Mouse (Mus musculus): ENCODE results near the gene Hpcal1.
A peak's percentile ranks its signal among the peaks of the same experiment; 100 is the strongest.
"Not testable (repeated sequence)": the region's sequence is repeated elsewhere in the genome, so short reads cannot be mapped to it uniquely, and the experiment has no call there.

Gene Hpcal1

DNA sequence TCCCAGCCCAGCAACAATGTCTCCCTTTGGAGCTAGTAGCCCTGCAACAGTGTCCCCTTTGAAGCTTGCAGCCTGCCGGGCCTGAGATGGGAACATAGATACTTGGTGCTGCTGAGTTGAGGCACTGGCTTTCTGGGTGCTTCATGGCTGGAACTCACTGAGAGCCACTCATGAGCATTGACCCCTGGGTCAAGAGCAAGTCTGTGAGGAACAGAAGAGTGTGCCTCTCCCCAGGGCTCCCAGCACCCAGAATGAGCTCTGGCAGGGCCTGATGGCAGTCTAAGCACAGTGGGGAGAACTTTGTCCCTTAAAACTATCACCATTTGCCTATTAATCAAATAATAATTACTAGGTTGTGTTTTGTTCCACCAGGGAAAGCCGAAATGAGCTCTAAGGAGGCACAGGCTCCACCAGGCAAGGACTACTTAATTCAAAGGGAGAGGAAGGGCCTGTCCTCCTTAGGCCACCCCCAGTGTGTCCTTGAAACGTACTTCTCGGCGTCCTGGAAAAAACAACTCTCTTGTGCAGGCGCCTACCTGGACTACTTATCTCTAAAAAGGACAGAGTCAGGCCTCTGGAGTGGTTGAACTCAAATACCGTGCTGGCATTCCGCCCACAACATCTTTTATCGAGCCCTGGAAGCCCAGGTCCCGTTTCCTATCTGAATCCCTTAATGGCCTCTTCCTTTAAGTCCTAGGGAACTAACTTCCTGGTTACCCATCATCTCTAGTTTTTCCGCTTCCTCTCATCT, 52.1 kb downstream of the Hpcal1 start:
- DNase-seq: peak; percentile 46

DNA sequence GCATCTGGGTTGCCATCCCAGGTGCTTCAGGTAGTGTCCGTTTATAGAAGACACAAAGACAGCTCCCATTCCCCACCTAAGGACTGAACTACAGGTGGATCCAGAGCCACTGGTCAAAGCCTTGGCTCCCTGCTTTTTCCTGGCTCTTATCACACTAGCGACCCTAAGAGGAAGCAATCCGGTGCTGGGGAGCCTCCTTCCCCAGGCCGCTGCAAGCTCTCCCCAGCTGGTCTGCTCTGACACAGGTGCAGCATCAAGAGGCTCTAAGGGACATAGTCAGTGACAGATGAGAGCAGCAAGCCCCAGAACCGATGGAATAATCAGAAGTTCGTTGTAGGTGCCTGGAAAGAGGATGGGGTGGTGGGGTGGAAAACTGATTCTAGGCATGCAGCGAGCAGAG, 54.8 kb downstream of the Hpcal1 start:
- DNase-seq: no peak

DNA sequence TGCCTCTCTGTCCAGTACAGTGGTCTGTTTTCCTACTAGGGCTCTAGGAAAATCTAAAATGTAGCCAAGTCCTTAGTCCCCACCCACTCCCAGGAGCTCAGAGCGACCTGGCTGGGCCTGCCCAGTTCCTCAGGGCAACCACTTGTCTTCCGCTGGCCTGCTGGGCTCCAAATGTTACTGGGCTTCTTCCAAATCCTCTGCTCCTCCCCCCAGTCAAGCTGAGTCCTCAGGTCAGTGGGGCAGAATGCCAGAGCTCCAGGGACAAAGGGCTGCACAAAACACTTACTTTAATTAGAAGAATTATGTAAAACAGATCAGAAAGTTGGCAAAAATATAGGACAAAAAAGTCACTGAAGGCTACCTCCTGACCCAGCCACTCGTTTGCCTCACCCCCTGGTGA, 56.1 kb downstream of the Hpcal1 start:
- DNase-seq: peak; percentile 97

DNA sequence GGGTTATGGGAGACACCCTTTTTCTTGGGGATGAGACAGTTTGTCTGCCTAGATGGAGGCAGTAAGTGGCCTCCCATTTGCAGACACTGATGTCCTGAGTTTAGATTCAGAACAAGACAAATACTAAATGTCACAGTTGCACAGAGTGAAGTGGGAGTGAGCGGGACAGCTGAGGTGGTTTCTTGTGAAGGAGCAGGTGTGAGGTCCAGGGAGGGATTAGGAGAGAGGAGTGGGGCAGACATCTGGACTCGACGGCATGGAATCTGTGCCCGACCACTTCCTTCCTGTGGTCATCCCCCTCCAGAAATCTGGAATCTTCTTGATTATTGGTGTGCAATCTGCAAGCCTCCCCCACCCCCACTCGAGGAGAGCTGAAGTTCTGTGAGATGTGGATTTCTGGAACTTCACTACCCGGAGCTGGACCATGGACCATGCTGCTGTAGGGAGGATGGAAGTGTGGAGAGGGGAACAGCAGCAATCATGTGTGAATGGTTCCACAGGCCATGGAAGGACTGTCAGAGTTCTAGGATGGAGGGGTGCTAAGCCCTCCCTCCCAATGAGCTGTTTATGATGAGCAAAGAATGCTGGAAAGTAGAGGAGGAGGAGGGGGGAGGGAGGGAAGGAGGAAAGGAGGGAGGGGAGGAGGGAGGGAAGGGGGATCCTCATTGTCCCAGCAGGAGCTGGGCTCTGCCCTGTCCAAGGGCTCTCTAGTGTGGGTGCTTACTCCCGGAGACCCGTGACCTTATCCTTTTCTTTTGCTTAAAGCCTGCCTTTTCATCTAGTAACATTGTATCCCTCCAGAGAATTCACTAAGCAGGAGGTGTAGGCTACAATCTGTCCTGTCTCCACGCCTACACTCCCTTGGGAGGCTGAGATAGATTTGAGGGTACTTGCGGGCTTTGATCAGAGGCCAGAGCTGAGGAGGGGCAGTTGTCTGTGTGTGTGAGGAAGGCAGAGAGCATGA, 56.8 kb downstream of the Hpcal1 start:
- no peak for DNase-seq

DNA sequence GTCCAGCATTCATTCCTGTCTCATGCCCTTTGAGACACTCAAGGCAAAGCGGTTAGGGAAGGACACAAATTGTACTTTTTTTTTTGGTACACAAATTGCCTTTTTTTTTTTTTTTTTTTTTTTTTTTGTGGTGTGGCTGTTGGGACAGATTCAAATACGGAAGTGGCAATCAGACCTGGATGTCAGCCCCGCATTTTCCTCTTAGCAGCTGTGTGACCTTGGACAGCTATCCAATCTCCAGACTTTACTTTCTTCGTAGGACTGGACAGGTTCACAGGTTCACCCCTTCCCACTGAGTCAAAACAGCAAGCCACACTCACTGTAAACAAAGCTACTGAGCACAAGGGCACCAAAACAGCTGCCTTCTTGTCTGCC, 57.5 kb downstream of the Hpcal1 start:
- no peak for DNase-seq

DNA sequence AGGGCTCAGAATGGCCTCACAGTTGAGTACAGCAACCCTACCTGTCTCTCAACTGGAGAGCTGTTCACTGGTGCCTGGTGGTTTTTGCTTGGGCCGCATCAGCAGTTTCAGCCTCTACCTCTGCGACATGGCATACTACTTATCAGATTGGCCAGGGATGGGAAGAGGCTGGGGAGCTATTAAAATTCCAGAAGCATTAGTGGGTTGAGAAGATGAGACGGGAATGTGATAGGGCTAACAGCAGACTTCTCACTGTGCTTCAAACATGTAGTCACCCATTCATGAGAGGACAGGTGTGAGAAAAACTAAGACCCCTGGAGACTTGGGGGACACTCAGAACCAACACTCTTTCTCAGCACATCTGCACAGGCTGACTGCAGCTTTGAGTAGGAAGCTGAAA, 59.1 kb downstream of the Hpcal1 start:
- DNase-seq: no peak

DNA sequence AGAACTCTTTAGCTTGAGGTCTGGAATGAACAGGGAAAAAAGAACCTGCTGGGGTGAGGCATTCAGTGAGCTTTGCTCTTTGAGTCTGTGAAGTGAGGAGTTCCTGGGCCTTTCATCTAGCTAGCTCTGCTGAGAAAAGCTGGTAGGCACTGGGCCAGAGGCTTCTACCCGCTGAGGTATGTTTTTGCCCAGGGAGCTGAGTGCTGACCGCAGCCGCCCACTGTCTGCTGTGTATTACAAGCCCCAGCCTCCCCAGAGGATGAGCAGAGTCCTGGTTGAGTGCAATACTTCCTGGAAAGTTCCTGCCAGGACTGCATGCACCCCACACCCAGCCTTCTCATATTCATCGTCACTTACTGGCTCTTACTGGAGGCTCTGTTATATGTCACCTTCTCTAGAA, 59.8 kb downstream of the Hpcal1 start:
- DNase-seq: peak; percentile 84

DNA sequence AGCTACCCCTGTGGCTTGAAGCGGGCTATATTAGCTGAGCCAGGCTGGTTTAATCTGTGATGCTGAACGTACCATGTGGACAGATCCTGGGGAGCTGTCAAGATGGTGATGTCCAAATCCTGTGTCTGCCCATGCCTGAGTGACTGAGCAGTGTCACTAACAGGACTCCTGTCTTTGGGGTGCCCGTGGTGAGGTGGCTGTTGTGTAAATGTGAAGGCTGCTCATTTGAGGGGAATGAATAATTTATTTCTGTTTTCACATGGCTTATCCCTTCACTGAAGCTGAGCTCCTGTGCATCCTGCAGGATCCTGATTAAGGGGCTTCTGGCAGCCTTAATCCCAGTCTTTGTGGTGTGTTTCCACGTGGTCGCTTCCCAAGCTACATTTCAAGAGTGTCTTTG, 62.2 kb downstream of the Hpcal1 start:
- no peak for DNase-seq

DNA sequence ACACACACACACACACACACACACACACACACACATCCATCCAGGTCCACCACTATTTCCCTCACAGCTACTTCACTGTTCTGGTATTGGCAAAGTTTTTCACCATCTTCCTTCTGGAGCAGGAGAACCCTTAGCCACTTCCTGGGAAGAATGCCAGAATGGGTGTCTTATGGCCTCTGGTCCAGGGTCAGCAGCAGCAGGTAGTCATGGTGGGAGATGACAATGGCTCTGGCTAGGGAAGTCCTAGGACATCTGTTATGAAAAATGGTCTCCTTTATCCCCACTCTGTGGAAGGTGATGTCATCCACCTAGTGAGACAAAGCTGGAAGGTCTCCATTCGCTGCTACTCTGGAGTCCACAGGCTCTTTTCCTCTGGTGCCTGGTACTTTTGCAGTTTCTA, 64.1 kb downstream of the Hpcal1 start:
- peak; percentile 41 for DNase-seq

DNA sequence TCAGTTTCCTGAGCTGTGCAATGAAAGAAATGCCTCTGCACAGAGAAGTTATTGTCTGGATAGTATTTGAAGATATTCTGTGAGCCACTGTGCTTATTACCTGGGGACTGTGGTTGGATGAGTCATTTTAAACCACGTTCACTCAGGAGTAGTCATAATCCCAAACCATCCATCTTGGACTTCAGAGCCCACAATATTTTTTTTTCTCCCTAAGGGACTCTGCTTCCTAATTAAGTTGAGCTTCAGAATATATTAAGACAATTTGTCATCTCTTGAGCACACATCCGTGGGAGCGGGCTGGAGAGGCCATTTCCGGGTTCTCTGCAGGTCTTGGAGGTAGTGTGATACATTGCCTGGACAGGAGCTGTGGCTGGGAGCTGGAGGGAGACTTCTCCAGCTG, 66.2 kb downstream of the Hpcal1 start:
- DNase-seq: no peak

DNA sequence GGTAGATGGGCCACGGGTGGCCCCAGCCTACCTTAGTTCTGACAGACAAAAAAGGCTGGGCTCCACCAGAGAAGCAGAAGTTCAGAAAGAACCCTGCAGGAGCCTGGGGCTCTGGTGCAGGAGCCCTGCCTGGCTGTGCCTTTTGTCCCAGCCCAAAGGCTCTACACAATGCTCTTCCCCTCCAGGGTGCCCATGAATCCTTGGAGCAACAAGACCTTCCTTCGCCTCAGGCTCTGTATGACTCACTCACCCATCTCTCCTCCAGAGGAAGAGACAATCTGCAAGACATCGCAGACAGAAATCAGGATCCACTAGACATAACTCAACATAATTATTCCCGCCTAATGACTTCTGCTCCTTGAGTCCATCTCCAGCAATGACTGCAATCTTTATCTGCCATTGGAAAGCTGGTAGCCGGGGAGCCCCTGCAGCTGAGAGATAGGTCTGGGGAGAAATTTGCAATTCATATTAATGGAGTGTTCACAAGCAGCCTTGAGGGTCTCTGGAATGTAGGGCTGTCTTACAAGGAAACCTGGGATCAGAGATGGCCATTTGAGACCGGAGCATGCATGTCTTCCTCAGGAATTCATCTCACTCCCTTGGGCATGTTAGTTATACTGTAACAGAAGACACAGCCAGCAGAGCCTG, 71.8 kb downstream of the Hpcal1 start:
- DNase-seq: no peak

DNA sequence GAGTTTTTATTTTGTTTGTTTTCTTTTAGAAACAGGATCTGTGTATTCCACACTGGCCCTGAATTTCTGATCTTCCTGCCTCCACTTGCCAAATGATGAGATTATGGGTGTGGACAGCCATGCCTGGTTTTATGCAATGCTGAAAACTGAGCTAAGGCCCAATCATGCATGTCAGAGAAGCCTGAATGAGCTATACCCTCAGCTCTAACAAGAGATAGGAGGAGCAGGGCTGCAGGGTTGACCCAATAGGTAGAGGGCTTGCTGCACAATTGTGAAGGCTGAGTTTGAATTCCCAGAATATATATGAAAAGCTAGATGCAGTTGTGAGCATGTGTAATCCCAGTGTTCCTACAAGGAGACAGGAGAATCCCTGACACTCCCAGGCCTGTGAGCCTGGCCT, 72.4 kb downstream of the Hpcal1 start:
- no peak for DNase-seq

DNA sequence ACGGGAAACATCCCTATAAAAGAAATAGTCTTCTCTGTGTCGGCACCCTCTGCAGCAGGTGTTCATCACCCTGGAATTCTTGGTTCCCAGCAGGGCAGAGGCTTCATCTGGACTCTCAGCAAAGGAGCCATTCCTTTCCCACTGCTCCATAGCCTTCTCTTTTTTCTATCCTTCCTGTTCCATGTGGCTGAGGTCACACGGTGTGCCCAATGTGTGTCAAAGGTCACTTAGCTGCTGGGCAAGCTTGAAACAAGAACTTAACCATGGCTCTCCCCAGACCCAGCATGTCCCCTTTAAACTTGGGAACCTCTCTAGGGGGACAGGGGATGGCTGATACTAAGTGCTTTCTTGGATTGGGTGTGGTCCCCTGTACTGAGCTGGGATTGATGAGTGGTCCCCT, 73.3 kb downstream of the Hpcal1 start:
- DNase-seq: no peak

DNA sequence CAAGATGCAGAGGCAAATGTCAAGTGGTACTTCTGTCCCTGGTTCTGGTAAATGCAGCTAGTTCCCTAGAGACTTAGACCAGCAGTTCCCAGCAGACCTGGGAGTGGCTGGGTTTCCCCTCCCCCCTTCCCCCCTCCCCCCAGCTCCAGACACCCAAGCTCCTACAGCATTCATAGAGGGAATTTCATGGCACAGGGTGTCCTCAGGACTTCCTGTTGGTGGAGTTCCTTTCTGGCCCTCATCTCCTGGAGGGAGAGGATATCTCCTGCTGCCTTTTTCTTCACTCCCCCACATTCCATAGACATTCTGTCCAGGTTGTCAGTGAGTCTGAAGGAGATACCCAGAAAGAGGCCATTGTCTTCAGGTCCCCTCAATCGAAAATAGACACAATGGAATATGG, 76.9 kb downstream of the Hpcal1 start:
- not testable (repeated sequence) for DNase-seq

DNA sequence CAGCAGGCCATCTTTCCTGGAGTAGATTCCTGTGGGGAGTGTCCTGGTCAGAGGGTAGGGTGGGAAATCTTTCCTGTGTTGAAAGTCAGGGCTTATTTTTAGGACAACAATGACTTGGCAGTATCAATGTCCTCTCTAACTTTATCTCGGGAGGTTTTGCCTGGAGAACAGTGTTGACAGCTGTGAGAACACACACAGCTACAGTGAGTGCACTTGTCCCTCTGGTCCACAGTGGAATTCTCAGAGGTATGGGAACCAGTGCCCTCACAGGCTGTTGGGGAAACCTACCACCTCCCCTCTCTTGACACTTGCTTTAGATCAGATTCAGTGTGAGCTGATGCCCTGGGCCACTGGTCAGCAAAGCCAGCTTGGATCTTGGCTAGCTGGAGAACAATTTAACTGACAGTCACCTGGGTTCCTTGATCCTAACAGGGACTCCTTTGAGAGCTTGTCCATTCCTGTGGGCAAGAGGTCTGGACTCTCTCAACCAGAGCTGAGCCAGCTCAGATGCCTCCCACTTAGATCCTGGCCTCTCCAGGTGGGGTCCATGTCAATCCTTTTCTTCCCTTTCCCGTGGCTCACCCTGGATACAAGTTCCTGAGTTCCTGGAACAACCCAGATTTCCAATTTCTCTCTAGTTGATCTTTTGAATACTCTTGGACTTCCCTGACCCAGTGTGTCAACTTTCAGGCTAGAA, 79.0 kb downstream of the Hpcal1 start:
- no peak for DNase-seq

DNA sequence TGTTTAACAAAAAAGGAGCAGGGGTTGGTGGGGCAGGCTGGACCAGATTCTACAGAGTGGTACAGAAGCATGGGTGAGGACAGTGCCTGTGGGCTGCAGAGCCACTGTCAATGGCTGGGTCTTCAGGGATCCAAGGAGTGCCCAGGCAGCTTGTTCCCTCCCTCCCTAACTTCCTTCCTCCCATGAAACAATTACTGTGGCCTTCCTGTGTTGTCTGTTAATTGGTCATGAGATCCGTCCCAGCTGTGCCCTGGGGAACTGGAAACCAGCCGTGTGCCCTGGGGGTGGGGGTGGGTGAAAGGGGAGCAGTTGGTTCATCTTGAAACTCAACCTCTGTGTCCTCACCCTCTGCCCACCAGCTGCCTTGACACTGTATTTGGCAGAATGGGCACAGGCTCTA, 79.9 kb downstream of the Hpcal1 start:
- no peak for DNase-seq

DNA sequence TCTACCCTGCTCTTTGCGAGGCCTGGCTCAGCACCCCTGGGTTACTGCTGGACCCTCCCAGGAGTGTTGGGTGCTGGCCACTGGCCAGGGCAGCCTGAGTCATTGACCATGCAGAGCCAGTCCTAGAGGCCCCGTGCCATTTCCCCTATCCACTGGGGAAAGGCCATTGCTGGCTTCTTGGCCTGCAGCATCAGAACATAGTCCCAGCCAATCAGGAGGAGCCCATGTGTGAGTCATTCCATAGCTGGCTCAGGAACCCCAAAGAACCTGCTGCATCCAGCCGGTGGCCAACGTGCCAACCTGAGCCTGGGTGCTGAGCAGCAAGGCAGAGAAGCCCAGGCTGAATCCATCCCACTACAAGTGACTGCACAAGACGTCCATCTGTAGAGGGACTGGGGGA, 83.1 kb downstream of the Hpcal1 start:
- DNase-seq: peak; percentile 78

DNA sequence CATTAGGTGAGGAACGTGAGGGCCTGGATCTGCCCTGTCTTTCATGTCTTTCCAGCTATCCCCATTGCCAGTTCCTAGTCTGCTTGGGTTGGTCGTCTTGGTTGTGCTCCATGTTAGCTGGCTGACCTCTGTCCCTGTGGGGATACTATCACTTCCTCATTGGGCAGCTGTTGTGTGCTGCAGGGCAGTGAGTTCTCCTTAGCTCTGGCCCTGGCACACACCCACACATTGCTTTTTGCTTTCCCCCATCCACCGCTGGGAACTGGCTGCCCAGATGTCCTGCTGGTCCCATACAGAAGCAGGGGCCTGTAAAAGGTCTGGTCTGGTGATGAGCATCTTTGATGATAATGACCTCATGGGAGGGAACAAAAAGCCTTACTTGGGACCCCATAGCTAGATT, 84.2 kb downstream of the Hpcal1 start:
- not testable (repeated sequence) for DNase-seq

DNA sequence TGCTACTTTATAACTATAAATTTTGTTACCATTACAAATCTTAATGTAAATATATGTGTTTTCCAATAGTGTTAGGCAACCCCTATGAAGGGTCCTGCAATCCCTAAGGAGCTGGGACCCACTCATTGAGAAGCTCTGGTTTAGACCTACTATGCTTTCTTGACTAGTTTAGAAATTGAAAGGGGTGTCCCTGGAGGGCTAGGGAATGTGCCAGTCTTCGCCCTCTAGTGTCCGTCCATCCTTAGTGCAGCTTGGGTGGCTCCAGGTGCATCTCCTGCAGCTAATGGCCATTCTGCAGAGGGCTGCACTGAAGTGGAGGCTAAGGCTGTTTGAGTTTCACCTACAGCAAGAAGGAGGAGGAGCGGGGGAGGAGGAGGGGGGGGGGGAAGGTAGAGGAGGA, 87.7 kb downstream of the Hpcal1 start:
- no peak for DNase-seq

DNA sequence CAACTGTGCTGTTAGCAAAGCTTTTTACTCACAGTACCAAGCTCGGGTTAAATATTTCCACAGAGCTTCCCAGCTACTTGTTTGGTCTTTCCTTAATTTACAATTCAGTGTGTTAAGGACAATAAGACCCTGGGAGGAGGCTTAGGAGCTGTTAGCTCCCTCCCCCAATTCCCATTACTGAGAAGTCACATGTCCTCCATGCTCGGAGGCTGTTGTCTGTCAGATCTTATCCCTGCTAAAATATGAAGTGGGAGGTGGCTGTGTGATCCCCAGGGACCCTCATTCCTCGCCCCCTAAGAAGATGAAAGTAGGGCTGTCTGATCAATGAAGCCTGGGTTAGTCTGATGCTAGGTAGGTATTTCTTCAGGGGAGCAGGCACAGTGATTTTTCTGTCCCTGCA, 88.4 kb downstream of the Hpcal1 start:
- DNase-seq: no peak

DNA sequence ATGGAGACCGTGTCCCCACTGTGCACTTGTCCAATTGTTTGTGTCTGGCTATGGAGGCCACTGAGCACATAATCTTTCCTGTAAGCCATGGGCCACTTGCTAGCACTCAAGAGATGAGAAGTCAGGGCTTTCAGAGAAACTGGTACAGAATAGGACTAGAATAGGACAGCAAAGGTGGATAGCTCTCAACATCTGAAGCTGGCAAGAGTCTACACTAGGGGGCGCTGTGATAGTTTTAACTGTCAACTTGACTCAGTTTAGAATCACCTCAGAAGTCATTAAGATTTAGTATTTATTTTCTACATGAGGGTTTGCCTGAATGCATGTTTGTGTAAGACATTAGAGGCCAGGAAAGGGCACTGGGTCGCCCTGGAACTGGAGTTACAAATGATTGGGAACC, 98.8 kb downstream of the Hpcal1 start:
- no peak for DNase-seq

DNA sequence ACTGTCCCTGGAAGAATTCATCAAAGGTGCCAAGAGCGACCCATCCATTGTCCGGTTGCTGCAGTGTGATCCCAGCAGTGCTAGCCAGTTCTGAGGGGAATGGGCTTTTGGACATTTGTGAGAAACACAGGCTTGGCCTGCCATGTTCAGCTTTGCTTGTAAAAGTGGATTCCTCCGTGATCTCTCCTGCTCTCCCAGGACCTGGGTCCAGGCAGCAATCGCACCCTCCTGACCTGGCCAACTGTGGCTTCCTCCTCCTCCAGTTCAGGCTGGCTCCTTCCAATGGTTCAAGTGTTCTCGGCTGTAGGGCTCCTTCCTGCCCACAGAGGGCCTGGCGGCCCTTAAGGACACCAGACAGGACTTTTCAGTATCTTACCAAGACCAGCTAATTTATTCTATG, 100.5 kb downstream of the Hpcal1 start:
- no peak for DNase-seq

DNA sequence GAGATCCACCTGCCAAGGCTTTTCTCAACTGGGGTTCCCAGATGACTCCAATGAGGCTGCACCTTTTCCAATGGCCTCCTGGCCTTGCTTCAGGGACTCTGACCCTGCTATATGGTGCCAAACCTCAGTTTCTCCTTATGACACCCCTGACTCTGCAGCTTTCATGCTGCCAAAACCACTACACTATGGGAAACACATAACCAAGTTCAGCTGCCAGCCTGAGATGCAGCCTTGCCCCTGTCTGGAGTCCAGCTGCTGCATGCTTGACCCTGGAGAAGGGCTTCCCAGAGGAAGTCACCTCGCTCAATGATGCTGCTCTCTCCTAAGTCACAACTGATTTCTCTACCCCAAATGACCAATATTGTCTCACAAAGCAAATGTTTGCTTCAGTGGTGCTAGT, 102.1 kb downstream of the Hpcal1 start:
- DNase-seq: no peak

Measured in kidney, adult 11 months (tissue).